Mouse (Mus musculus) lung, postnatal 0 days (tissue): ENCODE measurements around the gene Triap1. TPM values are rescaled to one million over a fixed set of nuclear protein-coding genes. Genes with fewer than 3 reads are reported as not detected.

Source experiments
- ATAC-seq: fragments of 200-750 bp; cut with Nextera tagmentation; 2 replicates; pipeline ENCODE4 v1.8.0; 2017; ENCODE audit warnings: moderate library complexity
- DNase-seq: peaks from one replicate; pipeline ENCODE4 v3.0.0-alpha.2; 2016; ENCODE audit warnings: low spot score
- H3K27ac ChIP-seq: fragments of 300-500 bp; sonication (generic); 2 replicates; pipeline ENCODE4 v1.5.1; 2014; ENCODE audit warnings: antibody characterized with exemption, mild to moderate bottlenecking, low read length, mixed read lengths
- H3K27me3 ChIP-seq: fragments of 300-500 bp; sonication (generic); replicated peaks from 2 replicates; pipeline ENCODE4 v1.6.1; 2014; ENCODE audit warnings: low read length, mixed read lengths; ENCODE audit not compliant: insufficient read depth
- H3K36me3 ChIP-seq: fragments of 300-500 bp; sonication (generic); 2 replicates; pipeline ENCODE4 v1.6.1; 2014; ENCODE audit warnings: low read length, mixed read lengths; ENCODE audit not compliant: insufficient read depth
- H3K4me1 ChIP-seq: fragments of 300-500 bp; sonication (generic); 2 replicates; pipeline ENCODE4 v1.6.1; 2014; ENCODE audit warnings: antibody characterized with exemption, low read depth, low read length, mixed read lengths; ENCODE audit not compliant: insufficient read depth
- H3K4me2 ChIP-seq: fragments of 300-500 bp; sonication (generic); replicated peaks from 2 replicates; pipeline ENCODE4 v1.6.1; 2014; ENCODE audit warnings: low read depth, mild to moderate bottlenecking, low read length, moderate library complexity, mixed read lengths
- H3K4me3 ChIP-seq: fragments of 300-500 bp; sonication (generic); 2 replicates; pipeline ENCODE4 v1.5.1; 2014; ENCODE audit warnings: low read depth, low read length
- H3K9ac ChIP-seq: fragments of 300-500 bp; sonication (generic); replicated peaks from 2 replicates; pipeline ENCODE4 v1.6.1; 2014; ENCODE audit warnings: low read depth, mild to moderate bottlenecking
- H3K9me3 ChIP-seq: fragments of 300-500 bp; sonication (generic); 2 replicates; pipeline ENCODE4 v1.6.1; 2016; ENCODE audit warnings: low read length, mixed read lengths
- CTCF ChIP-seq: IDR thresholded peaks from 2 replicates; pipeline ENCODE4 v1.5.1; 2016; ENCODE audit warnings: antibody characterized with exemption, mild to moderate bottlenecking
- EP300 ChIP-seq: IDR thresholded peaks from 2 replicates; pipeline ENCODE4 v1.6.1; 2016; ENCODE audit warnings: antibody characterized with exemption, mild to moderate bottlenecking, control low read depth
- WGBS: fragments of 180-500 bp; shearing (Covaris S2); extraction: QIAGEN DNeasy Blood & Tissue Kit; methylation state at CpG from one replicate; pipeline ENCODE4 v1.1.7; 2014; 5-methylcytosine and 5-hydroxymethylcytosine counted together
- polyA plus RNA-seq: library from polyadenylated mRNA; unstranded; fragments of >200 nt; fragmentation: Nextera tagmentation; extraction: Ambion mirVana; gene quantifications from 2 replicates; pipeline ENCODE4 v1.2.1, GENCODE M21; 2015

The Triap1 gene
- polyA plus RNA-seq, 1 experiment from 2014 or later = 54.9 TPM

- WGBS = 29% methylated on average over 9 of the region's 9 CpGs
- ATAC-seq (no peak), DNase-seq (no peak)
- H3K9me3 ChIP-seq = no peaks in the 10 kb centered on the region
- no peak overlapping the region for H3K27ac ChIP-seq
- no peak overlapping the region for H3K4me2 ChIP-seq
- H3K27me3 ChIP-seq = no peaks in the 10 kb centered on the region
- H3K4me1 ChIP-seq = no peaks in the 10 kb centered on the region
- H3K4me3 ChIP-seq = no peak overlapping the region
- no peak overlapping the region for H3K9ac ChIP-seq
- TF ChIP-seq EP300 = no peak
- no peaks in the 10 kb centered on the region for H3K36me3 ChIP-seq
Observed at GRCm38 (mm10) chr5:115391935-115392334, 50.9 kb downstream of the Triap1 start.

DNA sequence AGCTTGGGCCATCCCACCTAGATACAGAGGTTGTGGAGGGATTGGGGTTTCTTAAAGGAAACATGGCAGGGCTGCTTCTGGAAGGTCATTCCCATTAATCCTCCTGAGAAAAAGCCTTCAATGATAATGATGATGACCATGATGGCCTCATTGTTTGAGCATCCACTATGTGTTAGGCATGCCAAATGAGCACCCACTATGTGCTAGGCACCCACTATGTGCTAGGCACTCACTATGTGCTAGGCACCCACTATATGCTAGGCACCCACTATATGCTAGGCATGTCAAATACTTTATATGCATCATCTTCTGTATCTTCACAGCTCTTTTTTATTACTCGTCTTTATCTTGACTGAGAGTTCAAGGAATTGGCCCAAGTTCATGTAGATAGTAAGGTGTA, 51.9 kb downstream of the Triap1 start:
- ATAC-seq = no peak
- WGBS = 73% methylated on average over 1 of the region's 1 CpGs
- no peaks in the 10 kb centered on the region for H3K36me3 ChIP-seq
- H3K4me3 ChIP-seq = no peak overlapping the region
- no peak overlapping the region for H3K27ac ChIP-seq
- no peak overlapping the region for H3K9ac ChIP-seq
- H3K4me2 ChIP-seq = no peak overlapping the region
- no peak for TF ChIP-seq EP300
- no peak for TF ChIP-seq CTCF
- H3K4me1 ChIP-seq = no peaks in the 10 kb centered on the region
- no peak for DNase-seq
- no peaks in the 10 kb centered on the region for H3K27me3 ChIP-seq
- H3K9me3 ChIP-seq = no peaks in the 10 kb centered on the region

Other genes starting within 250 kb of the Triap1 start
- 32.4 and 32.5 TPM in 2 replicates for gene Gm10401, start 242.9 kb upstream of the Triap1 start, polyA plus RNA-seq
- gene Acads, start 221.9 kb upstream of the Triap1 start, polyA plus RNA-seq = 43.6 and 43.9 TPM in 2 replicates
- 21.8 and 24.8 TPM in 2 replicates for gene Unc119b, start 206.2 kb upstream of the Triap1 start, polyA plus RNA-seq
- gene Mlec, start 183.0 kb upstream of the Triap1 start, polyA plus RNA-seq = 15.0 and 17.5 TPM in 2 replicates
- 0.90 and 1.1 TPM in 2 replicates for gene Cabp1, start 146.8 kb upstream of the Triap1 start, polyA plus RNA-seq
- gene Pop5, start 105.4 kb upstream of the Triap1 start, polyA plus RNA-seq = 77.6 and 78.8 TPM in 2 replicates
- gene Rnf10, start 68.3 kb upstream of the Triap1 start, polyA plus RNA-seq = 98.5 and 104 TPM in 2 replicates
- gene Coq5, start 61.6 kb upstream of the Triap1 start, polyA plus RNA-seq = 18.9 and 19.4 TPM in 2 replicates
- 1,317 and 1,524 TPM in 2 replicates for gene Dynll1, start 40.2 kb upstream of the Triap1 start, polyA plus RNA-seq
- 140 and 152 TPM in 2 replicates for gene Srsf9, start 14.0 kb upstream of the Triap1 start, polyA plus RNA-seq
- gene Gatc, start within 50 bp of the Triap1 start, polyA plus RNA-seq = 10.1 and 10.4 TPM in 2 replicates
- 819 and 1,023 TPM in 2 replicates for gene Cox6a1, start 7.8 kb downstream of the Triap1 start, polyA plus RNA-seq
- 1.2 TPM in 2 replicates for gene Msi1, start 88.4 kb downstream of the Triap1 start, polyA plus RNA-seq
- gene Pla2g1b, start 125.0 kb downstream of the Triap1 start, polyA plus RNA-seq = 70.5 and 71.7 TPM in 2 replicates
- gene Sirt4, start 143.5 kb downstream of the Triap1 start, polyA plus RNA-seq = 15.7 and 18.0 TPM in 2 replicates
- 56.4 and 59.3 TPM in 2 replicates for gene Pxn, start 165.5 kb downstream of the Triap1 start, polyA plus RNA-seq
- gene Rplp0, start 218.2 kb downstream of the Triap1 start, polyA plus RNA-seq = 937 and 987 TPM in 2 replicates
- gene Gcn1l1, start 224.0 kb downstream of the Triap1 start, polyA plus RNA-seq = 13.1 and 14.5 TPM in 2 replicates